Mouse (Mus musculus): ENCODE data around the gene Dtx4. TPM values are rescaled to one million over a fixed set of nuclear protein-coding genes. Genes with fewer than 3 reads are reported as not detected.
A peak's percentile ranks its signal among the peaks of the same experiment; 100 is the strongest.

Gene Dtx4
- polyA plus RNA-seq, 1 experiment: 4.0 TPM

DNA sequence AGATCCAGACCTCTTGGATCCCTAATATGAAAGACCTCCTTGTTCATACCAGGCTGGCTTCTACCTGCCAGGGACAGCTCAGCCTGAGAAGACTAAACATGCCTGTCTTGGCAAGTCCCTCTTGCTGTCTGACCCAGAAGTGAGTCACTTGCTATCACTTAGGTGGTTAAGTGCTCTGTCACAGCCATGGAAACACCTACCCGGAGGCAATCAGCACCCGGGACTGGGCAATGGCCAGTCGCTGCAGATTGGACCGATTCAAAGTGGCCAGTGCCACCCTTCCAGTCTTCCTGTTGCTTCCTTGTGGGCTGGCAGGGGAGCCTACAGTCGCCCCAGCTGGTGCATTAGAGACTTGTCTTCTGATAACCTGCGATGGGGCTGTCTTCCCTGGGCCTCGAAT lies 9.6 kb downstream of the Dtx4 start:
- Histone ChIP-seq H3K4me3 (ENCODE audit: low read depth, low read length) (no peak overlapping the region), H3K36me3 (ENCODE audit: control insufficient read depth, insufficient read depth, low read length, poor library complexity, severe bottlenecking) (no peaks in the 10 kb centered on the region), H3K27ac (ENCODE audit: insufficient read depth, low read length) (no peak overlapping the region)

DNA sequence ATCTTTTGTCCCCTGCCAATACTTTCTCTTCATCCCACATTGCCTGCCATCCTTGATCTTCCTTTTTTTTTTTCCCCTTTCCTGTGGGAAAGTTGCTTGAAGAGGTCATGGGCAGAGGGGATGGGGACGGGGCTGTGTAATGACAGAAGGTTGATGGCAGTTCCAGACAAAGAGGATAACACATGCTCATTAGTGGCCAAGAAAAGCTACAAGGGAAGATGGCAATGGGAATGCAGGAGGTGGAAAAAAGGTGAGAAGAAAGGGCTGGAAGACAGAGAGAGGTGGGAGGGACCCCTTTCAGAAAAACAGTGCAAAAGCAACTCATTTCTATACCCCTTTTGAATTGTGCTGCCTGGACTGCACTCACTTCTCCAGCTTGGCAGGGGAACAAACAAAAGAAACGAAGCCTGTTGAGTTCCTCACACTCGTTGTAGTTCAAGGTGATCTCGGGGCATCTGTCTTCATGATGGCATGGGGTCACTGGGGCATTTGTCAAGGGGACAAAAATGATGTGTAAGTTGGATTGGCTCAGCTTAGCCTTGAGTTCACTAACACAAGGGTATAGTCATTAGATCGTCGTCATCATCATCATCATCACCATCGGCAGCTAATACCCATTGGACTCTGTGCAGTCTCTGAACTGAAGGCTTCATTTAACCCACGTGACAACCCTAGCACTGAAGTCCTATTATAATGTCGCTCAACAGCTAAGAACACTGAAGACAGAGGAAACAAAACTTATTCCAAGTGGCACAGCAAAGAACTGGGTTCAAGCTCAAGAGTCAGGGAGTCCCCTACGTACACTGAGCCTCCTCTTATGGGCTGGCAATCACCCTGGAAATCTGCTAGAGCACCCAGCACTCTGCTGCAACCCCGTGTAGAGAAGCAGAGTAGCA lies 11.3 kb downstream of the Dtx4 start:
- Histone ChIP-seq H3K36me3 (ENCODE audit: control insufficient read depth, insufficient read depth, low read length, poor library complexity, severe bottlenecking) (no peaks in the 10 kb centered on the region), H3K27me3 (ENCODE audit: control insufficient read depth, insufficient read depth, low read length, poor library complexity, severe bottlenecking) (no peaks in the 10 kb centered on the region), H3K4me3 (ENCODE audit: low read depth, low read length) (peak overlapping the region; percentile 43; the same call in 1 of the 2 replicates), H3K4me1 (ENCODE audit: control insufficient read depth, insufficient read depth, low read length) (peaks cover 7% of the 10 kb centered on the region), H3K9ac (ENCODE audit: low read depth, poor library complexity, severe bottlenecking) (no peak overlapping the region), H3K9me3 (replicated peaks; ENCODE audit: control insufficient read depth, insufficient read depth, low read length, poor library complexity, severe bottlenecking) (no peaks in the 10 kb centered on the region), H3K27ac (ENCODE audit: insufficient read depth, low read length) (peak overlapping the region; percentile 30)
- TF ChIP-seq CTCF (IDR thresholded peaks at IDR 0.05; ENCODE audit: low read depth, low read length): no peak
- TF ChIP-seq EP300 (IDR thresholded peaks at IDR 0.05; ENCODE audit: insufficient read depth, low read depth, low read length): no peak
- TF ChIP-seq POLR2A (IDR thresholded peaks at IDR 0.05; ENCODE audit: insufficient read depth, low read length): no peak

More for the DNA sequence above, 9.6 kb downstream of the Dtx4 start:
- Histone ChIP-seq H3K4me1 (ENCODE audit: control insufficient read depth, insufficient read depth, low read length) (peaks cover 5% of the 10 kb centered on the region), H3K9me3 (replicated peaks; ENCODE audit: control insufficient read depth, insufficient read depth, low read length, poor library complexity, severe bottlenecking) (no peaks in the 10 kb centered on the region), H3K27me3 (ENCODE audit: control insufficient read depth, insufficient read depth, low read length, poor library complexity, severe bottlenecking) (no peaks in the 10 kb centered on the region), H3K9ac (ENCODE audit: low read depth, poor library complexity, severe bottlenecking) (no peak overlapping the region)
- TF ChIP-seq CTCF (IDR thresholded peaks at IDR 0.05; ENCODE audit: low read depth, low read length): no peak
- TF ChIP-seq POLR2A (IDR thresholded peaks at IDR 0.05; ENCODE audit: insufficient read depth, low read length): no peak
- TF ChIP-seq EP300 (IDR thresholded peaks at IDR 0.05; ENCODE audit: insufficient read depth, low read depth, low read length): no peak

DNA sequence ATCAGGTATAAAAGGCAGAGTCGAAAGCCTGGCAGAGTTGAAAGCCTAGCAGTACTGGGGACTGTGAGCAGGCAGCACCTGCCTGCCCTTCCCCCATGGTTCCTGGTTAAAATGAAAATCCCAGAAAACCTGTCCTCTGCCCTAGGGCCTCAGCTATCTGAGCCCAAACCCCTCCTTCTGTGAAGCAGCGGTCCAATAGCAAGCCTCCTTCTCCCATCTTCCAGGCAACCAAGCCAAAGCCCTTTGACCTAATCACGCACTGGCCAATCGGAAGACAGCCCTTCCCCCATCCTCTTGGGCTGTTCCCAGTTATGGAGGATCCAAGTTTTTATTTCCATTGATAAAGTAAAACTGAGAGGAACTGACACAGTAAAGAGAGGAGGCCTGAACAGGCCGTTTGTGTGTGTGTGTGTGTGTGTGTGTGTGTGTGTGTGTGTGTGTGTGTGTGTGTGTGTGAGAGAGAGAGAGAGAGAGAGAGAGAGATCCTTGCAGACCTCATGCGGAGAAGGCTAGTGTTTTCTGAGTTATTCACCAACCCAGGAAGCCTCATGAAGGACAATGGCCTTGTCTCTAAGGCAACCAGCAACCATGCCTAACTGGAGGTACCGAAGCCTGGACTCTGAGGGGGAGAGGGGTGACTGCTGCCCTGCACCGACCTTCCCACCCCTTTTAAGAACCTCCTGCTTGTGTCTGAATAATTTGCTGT lies 12.1 kb downstream of the Dtx4 start:
- Histone ChIP-seq H3K27ac (ENCODE audit: insufficient read depth, low read length) (peak overlapping the region; percentile 71), H3K36me3 (ENCODE audit: control insufficient read depth, insufficient read depth, low read length, poor library complexity, severe bottlenecking) (no peaks in the 10 kb centered on the region), H3K27me3 (ENCODE audit: control insufficient read depth, insufficient read depth, low read length, poor library complexity, severe bottlenecking) (no peaks in the 10 kb centered on the region), H3K4me1 (ENCODE audit: control insufficient read depth, insufficient read depth, low read length) (peaks cover 7% of the 10 kb centered on the region), H3K9me3 (replicated peaks; ENCODE audit: control insufficient read depth, insufficient read depth, low read length, poor library complexity, severe bottlenecking) (no peaks in the 10 kb centered on the region), H3K9ac (ENCODE audit: low read depth, poor library complexity, severe bottlenecking) (peak overlapping the region; percentile 29; the same call in 1 of the 2 replicates), H3K4me3 (ENCODE audit: low read depth, low read length) (peak overlapping the region; percentile 43)
- TF ChIP-seq POLR2A (IDR thresholded peaks at IDR 0.05; ENCODE audit: insufficient read depth, low read length) (no peak), EP300 (IDR thresholded peaks at IDR 0.05; ENCODE audit: insufficient read depth, low read depth, low read length) (0 out of 2 replicates have a peak, but pooled peaks have one; percentile 43), CTCF (IDR thresholded peaks at IDR 0.05; ENCODE audit: low read depth, low read length) (no peak)

DNA sequence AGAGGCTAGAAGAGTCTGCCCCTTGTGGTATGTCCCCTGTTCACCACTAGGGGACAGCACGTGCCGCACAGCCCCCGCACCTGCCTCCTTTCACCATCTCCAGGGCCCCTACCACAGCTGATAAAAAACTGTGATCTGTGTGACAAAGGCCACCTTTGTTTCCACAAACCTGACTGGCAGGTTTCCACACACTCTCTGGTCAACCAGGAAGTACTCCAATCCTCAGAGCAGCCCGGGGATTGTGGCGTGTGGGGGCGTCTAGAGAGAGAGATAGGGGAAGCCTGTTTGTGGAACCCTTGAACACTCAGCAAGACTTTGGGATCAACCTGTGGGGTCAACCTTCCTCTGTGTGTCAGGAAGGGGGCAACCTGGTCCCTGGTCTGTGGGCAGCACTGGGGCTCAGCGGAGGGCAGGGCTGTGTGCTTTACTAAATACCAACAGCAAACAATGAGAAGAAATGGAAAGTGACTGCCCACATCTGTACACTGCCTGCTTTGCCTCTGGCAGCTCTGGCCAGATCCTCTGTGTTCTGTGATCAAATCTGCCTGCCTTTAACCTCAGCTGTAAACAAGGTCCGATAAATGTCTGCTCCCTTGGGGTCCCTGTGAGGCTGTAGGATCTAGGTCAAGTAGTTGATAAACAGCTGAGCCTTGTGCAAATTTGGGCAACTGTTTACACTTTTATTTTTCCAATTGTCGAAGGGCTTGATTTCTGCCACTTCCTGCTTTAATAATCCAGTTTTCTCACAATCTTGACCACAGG lies 12.9 kb downstream of the Dtx4 start:
- 0 out of 2 replicates have a peak, but pooled peaks have one; percentile 58 for TF ChIP-seq EP300 (IDR thresholded peaks at IDR 0.05; ENCODE audit: insufficient read depth, low read depth, low read length)
- TF ChIP-seq CTCF (IDR thresholded peaks at IDR 0.05; ENCODE audit: low read depth, low read length): peak; percentile 86
- no peak for TF ChIP-seq POLR2A (IDR thresholded peaks at IDR 0.05; ENCODE audit: insufficient read depth, low read length)
- Histone ChIP-seq H3K27me3 (ENCODE audit: control insufficient read depth, insufficient read depth, low read length, poor library complexity, severe bottlenecking) (no peaks in the 10 kb centered on the region), H3K4me3 (ENCODE audit: low read depth, low read length) (peak overlapping the region; percentile 25), H3K4me1 (ENCODE audit: control insufficient read depth, insufficient read depth, low read length) (peaks cover 7% of the 10 kb centered on the region), H3K9ac (ENCODE audit: low read depth, poor library complexity, severe bottlenecking) (peak overlapping the region; percentile 29; the same call in 1 of the 2 replicates), H3K36me3 (ENCODE audit: control insufficient read depth, insufficient read depth, low read length, poor library complexity, severe bottlenecking) (no peaks in the 10 kb centered on the region), H3K9me3 (replicated peaks; ENCODE audit: control insufficient read depth, insufficient read depth, low read length, poor library complexity, severe bottlenecking) (no peaks in the 10 kb centered on the region), H3K27ac (ENCODE audit: insufficient read depth, low read length) (peak overlapping the region; percentile 71)

DNA sequence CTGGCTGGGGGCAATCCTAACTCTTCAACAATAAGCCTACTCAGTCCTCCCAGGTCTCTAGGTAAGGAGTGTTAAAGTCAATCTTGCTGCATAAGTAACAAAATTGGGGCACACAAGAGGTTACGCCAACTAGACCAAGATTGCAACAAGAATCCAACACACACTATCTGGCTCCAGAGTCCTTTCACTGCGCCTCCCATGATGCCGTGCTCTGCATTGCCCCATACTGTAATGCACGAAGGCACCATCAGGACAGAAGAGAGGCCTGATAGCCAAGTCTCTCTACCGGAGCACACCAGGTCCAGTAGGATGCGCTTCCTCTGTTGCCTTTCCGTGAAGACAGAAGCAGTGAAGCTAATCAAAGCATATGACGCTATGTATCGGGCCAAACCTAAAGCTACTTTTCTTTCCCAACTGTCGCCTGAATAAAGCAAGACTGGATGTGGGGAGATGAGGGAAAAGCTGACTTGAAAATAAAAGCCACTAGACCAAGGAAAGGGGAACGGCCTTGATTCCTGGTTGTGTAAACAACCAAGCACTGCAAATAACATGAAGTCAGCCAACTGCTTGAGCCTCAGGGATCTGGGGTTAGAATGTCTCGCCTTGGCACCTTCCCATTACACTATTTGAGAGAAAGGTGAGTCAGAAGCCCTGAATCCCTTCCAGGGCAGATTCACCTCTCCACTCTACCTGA lies 13.6 kb downstream of the Dtx4 start:
- H3K36me3 ChIP-seq (ENCODE audit: control insufficient read depth, insufficient read depth, low read length, poor library complexity, severe bottlenecking): no peaks in the 10 kb centered on the region
- TF ChIP-seq POLR2A (IDR thresholded peaks at IDR 0.05; ENCODE audit: insufficient read depth, low read length) (no peak), CTCF (IDR thresholded peaks at IDR 0.05; ENCODE audit: low read depth, low read length) (no peak), EP300 (IDR thresholded peaks at IDR 0.05; ENCODE audit: insufficient read depth, low read depth, low read length) (no peak)
- H3K27me3 ChIP-seq (ENCODE audit: control insufficient read depth, insufficient read depth, low read length, poor library complexity, severe bottlenecking): no peaks in the 10 kb centered on the region
- H3K9ac ChIP-seq (ENCODE audit: low read depth, poor library complexity, severe bottlenecking): no peak overlapping the region
- H3K9me3 ChIP-seq (replicated peaks; ENCODE audit: control insufficient read depth, insufficient read depth, low read length, poor library complexity, severe bottlenecking): no peaks in the 10 kb centered on the region
- H3K4me3 ChIP-seq (ENCODE audit: low read depth, low read length): no peak overlapping the region
- peaks cover 7% of the 10 kb centered on the region for H3K4me1 ChIP-seq (ENCODE audit: control insufficient read depth, insufficient read depth, low read length)
- peak overlapping the region; percentile 34; the same call in 1 of the 2 replicates for H3K27ac ChIP-seq (ENCODE audit: insufficient read depth, low read length)
